Mouse (Mus musculus) bone marrow, adult 2 months (tissue): ENCODE measurements around the gene Txndc12. TPM values are rescaled to one million over a fixed set of nuclear protein-coding genes. Genes with fewer than 3 reads are reported as not detected.

ENCODE experiments used
- H3K27ac ChIP-seq: fragments of 200-500 bp; 2 replicates; pipeline ENCODE4 v1.5.1; 2012; ENCODE audit warnings: low read depth, mild to moderate bottlenecking, control low read depth, inconsistent platforms, low read length; ENCODE audit not compliant: control insufficient read depth, poor library complexity, insufficient read depth
- H3K4me1 ChIP-seq: fragments of 200-500 bp; 2 replicates; pipeline ENCODE4 v1.6.1; 2011; ENCODE audit warnings: low read length; ENCODE audit not compliant: control insufficient read depth, insufficient read depth
- H3K4me3 ChIP-seq: fragments of 200-500 bp; replicated peaks from 2 replicates; pipeline ENCODE3; 2011; ENCODE audit warnings: mild to moderate bottlenecking, low read depth, low read length, control low read depth; ENCODE audit not compliant: control insufficient read depth
- CTCF ChIP-seq: fragments of 200-500 bp; IDR thresholded peaks from 2 replicates; pipeline ENCODE4 v1.5.1; 2011; ENCODE audit warnings: low read length, control low read depth; ENCODE audit not compliant: control insufficient read depth, insufficient read depth
- POLR2A ChIP-seq: fragments of 200-500 bp; IDR thresholded peaks from 2 replicates; pipeline ENCODE4 v1.6.1; 2011; ENCODE audit warnings: low read depth, mild to moderate bottlenecking, control low read depth, low read length, borderline replicate concordance; ENCODE audit not compliant: control insufficient read depth
- WGBS: fragments of 180-500 bp; shearing (Covaris S2); methylation state at CpG from one replicate; pipeline ENCODE4 v1.1.7; 2018; 5-methylcytosine and 5-hydroxymethylcytosine counted together
- polyA plus RNA-seq: library from polyadenylated mRNA; stranded (reverse); fragments of >200 nt; gene quantifications from 2 replicates; pipeline ENCODE4 v1.2.4, GENCODE M21; 2011; ENCODE audit warnings: low replicate concordance; ENCODE audit not compliant: missing spikeins, insufficient read depth, insufficient read length

The Txndc12 gene
- polyA plus RNA-seq: 12.5 and 16.3 TPM in 2 replicates

- WGBS: under 1% methylated on average over 34 of the region's 34 CpGs
- TF ChIP-seq POLR2A: no peak
- H3K4me1 ChIP-seq: no peaks in the 10 kb centered on the region
- H3K4me3 ChIP-seq: peak within 1 kb of the TSS; percentile 83
- peak within 1 kb of the TSS; percentile 87 for H3K27ac ChIP-seq
Observed at GRCm38 (mm10) chr4:108834115-108834970, at the start of gene Txndc12. Gene Txndc12, plus strand, starts transcription at chr4:108834601.

GRCm38 (mm10) chr4:108789258-108789936, 45.0 kb upstream of the Txndc12 start:
- H3K27ac ChIP-seq: peak overlapping the region; percentile 78
- TF ChIP-seq POLR2A: no peak
- no peak for TF ChIP-seq CTCF
- no peak overlapping the region for H3K4me3 ChIP-seq
- H3K4me1 ChIP-seq: no peaks in the 10 kb centered on the region
- 34% methylated on average over 6 of the region's 6 CpGs for WGBS

- WGBS: 21% methylated on average over 1 of the region's 1 CpGs
Observed at GRCm38 (mm10) chr4:108790507-108790906, 43.9 kb upstream of the Txndc12 start.

GRCm38 (mm10) chr4:108793941-108794340, 40.5 kb upstream of the Txndc12 start:
- H3K4me1 ChIP-seq: no peaks in the 10 kb centered on the region
- TF ChIP-seq POLR2A: no peak
- TF ChIP-seq CTCF: no peak
- no peak overlapping the region for H3K27ac ChIP-seq
- WGBS: 64% methylated on average over 1 of the region's 1 CpGs
- no peak overlapping the region for H3K4me3 ChIP-seq

More at GRCm38 (mm10) chr4:108790507-108790906, 43.9 kb upstream of the Txndc12 start:
- Histone ChIP-seq H3K4me1 (no peaks in the 10 kb centered on the region), H3K27ac (no peak overlapping the region), H3K4me3 (no peak overlapping the region)
- TF ChIP-seq POLR2A (no peak), CTCF (no peak)

GRCm38 (mm10) chr4:108796701-108797100, 37.7 kb upstream of the Txndc12 start:
- WGBS: 43% methylated on average over 4 of the region's 4 CpGs
- H3K4me1 ChIP-seq: no peaks in the 10 kb centered on the region
- TF ChIP-seq CTCF: no peak
- TF ChIP-seq POLR2A: no peak
- H3K4me3 ChIP-seq: no peak overlapping the region
- no peak overlapping the region for H3K27ac ChIP-seq

GRCm38 (mm10) chr4:108798083-108798830, 36.1 kb upstream of the Txndc12 start:
- no peaks in the 10 kb centered on the region for H3K4me1 ChIP-seq
- no peak overlapping the region for H3K4me3 ChIP-seq
- 36% methylated on average over 2 of the region's 2 CpGs for WGBS
- H3K27ac ChIP-seq: no peak overlapping the region
- peak; percentile 63 for TF ChIP-seq CTCF
- TF ChIP-seq POLR2A: no peak

- TF ChIP-seq POLR2A: no peak
- TF ChIP-seq CTCF: no peak
- H3K27ac ChIP-seq: no peak overlapping the region
- H3K4me1 ChIP-seq: no peaks in the 10 kb centered on the region
- WGBS: 75% methylated on average over 2 of the region's 2 CpGs
- H3K4me3 ChIP-seq: no peak overlapping the region
Observed at GRCm38 (mm10) chr4:108803535-108803934, 30.9 kb upstream of the Txndc12 start.

GRCm38 (mm10) chr4:108811142-108811541, 23.3 kb upstream of the Txndc12 start:
- 57% methylated on average over 4 of the region's 4 CpGs for WGBS

More at GRCm38 (mm10) chr4:108811142-108811541, 23.3 kb upstream of the Txndc12 start:
- H3K4me3 ChIP-seq: no peak overlapping the region
- H3K27ac ChIP-seq: no peak overlapping the region
- H3K4me1 ChIP-seq: no peaks in the 10 kb centered on the region
- TF ChIP-seq CTCF (no peak), POLR2A (no peak)
